Mouse (Mus musculus) natural killer cell, adult 2 months (primary cell): ENCODE results near the gene Ddx39.

Experiments used
- DNase-seq, 2 experiments: peaks; one replicate each; pipeline ENCODE4 v3.0.0; 2022; ENCODE audit warnings: low spot score in 2 of 2

Gene Ddx39

DNA sequence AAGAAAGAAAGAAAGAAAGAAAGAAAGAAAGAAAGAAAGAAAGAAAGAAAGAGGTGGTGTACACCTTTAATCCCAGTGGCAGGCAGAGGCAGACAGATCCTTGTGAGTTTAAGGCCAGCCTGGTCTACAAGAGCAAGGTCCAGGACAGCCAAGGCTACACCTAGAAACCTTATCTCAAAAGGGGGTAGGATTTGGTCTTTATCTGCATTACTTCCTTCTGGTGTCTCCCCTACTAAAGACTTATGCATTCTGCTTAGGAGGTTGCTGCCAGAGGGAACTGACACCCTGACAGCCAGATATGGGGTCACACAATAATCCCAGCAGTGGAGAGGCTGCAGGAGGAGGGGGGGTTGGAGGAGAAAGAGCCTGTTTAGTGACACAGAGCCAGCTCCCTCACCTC is 50.7 kb downstream of the Ddx39 start:
- no peak for DNase-seq

DNA sequence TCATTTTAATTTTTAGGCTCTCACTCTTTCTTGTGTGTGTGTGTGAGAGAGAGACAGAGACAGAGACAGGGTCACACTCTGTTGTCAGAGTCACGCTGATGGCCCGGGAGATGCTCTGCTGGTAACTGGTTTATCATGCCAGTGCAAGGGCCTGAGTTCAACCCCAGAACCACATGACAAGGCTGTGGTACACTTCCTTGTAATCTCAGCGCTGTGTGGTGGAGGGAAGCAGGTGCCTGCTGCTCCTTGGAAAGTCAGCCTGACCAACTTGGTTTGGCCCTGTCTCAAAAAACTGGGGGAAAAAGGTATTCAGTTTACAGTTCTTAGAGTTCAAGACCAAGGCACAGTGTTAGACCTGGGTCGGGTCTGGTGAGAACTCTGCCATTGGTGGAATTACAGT is 52.5 kb downstream of the Ddx39 start:
- no peak for DNase-seq

DNA sequence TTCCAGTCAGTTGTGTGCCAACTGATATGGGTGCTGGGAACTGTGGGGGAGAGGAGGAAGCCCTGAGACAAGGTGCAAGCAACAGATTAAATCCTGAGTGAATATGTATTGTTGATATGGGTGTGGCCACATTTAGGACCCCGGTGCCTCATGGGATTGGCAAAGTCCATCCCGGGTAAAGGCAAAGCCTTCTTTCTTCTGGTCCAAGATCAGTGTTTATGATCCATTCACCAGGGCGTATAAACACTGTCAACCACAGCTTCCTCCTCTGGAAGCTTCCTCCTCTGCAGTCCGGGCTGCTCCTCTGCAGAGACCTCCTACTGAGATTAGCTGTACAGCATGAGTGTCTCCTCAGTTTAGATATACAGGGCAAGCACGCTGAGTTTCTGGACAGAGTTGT is 53.5 kb downstream of the Ddx39 start:
- DNase-seq: no peak

DNA sequence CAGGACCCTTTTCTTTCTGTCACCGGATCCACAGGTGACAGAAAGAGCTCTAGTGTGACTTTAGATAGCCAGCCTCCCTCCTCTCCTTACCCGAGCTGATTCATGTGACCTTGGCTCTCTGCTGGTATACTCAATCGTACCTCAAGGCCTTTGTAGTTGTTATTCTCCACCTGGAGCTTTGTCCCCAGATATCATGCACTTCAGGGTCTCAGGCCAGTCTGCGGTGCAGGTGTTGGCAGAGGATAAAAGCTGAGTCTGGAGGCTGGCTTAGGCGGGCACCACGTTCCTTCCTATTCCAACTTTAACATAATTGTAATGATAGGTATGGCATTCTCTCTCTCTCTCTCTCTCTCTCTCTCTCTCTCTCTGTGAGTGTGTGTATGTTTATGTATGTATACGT is 54.7 kb downstream of the Ddx39 start:
- no peak for DNase-seq

DNA sequence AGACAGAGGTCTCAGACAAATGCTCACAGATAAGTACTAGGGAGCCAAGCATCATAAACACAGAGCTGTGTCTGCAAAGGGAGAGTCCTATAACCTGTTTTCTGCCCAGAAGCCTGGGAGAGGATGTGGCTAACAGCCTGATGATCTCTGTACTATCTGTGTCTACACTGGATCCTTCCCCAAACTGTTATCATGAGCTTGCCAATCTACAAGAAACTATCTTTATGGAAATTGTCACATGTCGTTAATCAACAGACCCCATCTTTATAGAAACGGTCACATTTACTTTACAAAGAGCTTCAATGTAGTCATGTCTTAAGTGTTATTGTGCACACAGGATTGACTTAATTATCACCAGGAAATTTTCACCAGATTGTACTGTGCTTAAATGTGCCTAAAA is 55.7 kb downstream of the Ddx39 start:
- DNase-seq: no peak

DNA sequence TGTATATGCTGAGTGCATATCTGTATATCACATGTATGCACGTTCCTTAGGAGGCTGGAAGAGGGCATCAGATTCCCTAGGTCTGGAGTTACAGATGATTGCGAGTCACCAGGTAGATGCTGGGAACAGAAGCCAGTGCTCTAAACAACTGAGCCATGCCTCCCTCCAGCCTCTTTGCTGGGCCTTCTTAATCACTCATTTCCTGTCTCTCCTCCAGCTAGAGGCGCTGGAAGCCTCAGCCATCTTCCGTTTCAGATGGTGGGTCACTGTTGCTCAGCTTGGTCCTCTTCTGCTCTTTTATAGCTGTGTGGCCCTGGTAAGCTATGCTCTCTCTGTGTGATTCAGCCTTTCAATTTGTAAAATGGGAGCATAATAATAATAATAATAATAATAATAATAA is 56.8 kb downstream of the Ddx39 start:
- no peak for DNase-seq

DNA sequence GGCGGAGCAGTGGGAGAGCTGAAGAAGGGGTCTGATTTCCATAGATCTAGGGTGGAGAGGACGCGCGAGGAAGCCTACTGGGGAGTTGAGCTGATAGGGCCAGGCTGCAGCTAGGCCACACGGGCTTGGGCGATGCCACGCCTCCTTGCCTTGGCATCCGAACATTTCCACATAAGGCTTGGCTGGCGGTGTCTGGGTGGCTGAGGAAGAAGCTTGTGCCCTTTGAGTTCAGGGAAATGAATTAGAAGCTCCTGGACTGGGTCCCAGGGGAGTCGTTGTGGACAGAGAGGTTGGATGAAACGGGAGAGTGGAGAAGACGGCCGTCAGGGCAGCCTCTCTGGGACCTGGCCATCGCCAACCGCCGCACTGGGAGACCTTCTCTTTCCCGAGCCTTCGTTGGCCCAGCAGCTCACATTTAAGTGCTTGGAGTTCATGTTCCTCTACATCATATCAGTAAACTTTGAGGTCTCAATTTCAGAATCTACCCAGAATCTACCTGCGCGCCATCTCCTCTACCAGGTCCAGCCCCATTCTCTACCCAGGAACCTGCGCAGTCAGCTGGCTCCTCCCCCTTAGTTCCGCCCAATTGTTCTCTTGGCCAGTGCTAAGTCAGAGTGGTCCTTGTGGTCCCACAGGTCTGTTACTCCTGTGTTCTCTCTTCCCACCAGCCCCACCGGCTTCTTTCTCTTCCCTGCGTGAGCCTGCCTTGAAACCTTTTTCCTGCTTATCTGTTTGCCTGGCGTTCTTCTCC is 57.9 kb downstream of the Ddx39 start:
- peak; percentile 54 to 59 for DNase-seq

DNA sequence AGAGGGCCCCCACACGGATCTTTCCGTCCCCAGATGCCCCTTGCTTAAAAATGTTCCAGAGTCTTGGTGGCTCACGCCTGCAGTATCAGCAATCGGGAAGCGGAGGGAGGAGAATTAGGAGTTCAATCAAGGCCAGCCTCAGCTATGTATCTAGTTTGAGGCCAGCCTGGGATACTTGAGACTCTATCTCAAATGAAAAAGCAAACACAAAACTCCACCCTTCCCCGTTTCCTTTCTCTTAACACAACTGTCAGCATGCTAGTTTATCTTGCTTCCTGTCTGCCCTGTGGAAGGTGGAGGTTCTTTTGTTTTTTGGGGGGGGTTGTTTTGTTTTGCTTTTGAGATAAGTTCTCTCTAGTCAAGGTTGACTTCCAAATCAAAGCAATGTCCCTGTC is 58.5 kb downstream of the Ddx39 start:
- no peak for DNase-seq

DNA sequence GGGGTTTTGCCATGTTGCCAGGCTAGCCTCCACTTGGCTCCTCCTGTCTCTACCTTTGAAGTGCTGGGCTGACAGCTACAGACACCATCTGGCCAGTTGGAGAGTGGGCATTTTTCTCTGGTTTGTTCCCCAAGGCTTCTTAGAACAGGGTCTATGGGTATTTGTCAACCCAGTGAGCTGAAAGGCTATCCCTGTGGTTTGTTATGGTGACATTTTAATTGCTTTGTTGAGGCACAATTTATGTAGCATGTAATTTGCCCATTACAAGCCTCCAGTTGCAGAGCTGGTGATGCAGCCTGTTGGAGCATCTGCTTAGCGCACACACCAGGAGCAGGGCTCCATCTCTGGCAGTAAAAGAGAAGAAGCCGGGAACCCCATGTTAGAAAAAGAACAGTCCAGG is 59.2 kb downstream of the Ddx39 start:
- no peak for DNase-seq
